Mouse (Mus musculus) stomach, embryonic 16.5 days (tissue): Measurements from ENCODE around the gene Ikzf1. TPM values are rescaled to one million over a fixed set of nuclear protein-coding genes. Genes with fewer than 3 reads are reported as not detected.

ENCODE experiments used
- ATAC-seq: fragments of 200-750 bp; cut with Nextera tagmentation; 2 replicates; pipeline ENCODE4 v1.8.0; 2017; ENCODE audit warnings: moderate number of reproducible peaks, moderate TSS enrichment; ENCODE audit not compliant: insufficient read depth, low FRiP score
- H3K27ac ChIP-seq: fragments of 300-500 bp; sonication (generic); 2 replicates; pipeline ENCODE4 v1.5.1; 2014; ENCODE audit warnings: low read length
- H3K27me3 ChIP-seq: fragments of 300-500 bp; sonication (generic); 2 replicates; pipeline ENCODE4 v1.6.1; 2014; ENCODE audit warnings: low read length, control low read depth, mixed read lengths; ENCODE audit not compliant: control insufficient read depth, insufficient read depth
- H3K36me3 ChIP-seq: fragments of 300-500 bp; sonication (generic); 2 replicates; pipeline ENCODE4 v1.6.1; 2014; ENCODE audit warnings: low read length; ENCODE audit not compliant: control insufficient read depth, insufficient read depth
- H3K4me1 ChIP-seq: fragments of 300-500 bp; sonication (generic); 2 replicates; pipeline ENCODE4 v1.6.1; 2014; ENCODE audit warnings: low read length, control low read depth, mixed read lengths; ENCODE audit not compliant: control insufficient read depth, insufficient read depth
- H3K4me2 ChIP-seq: fragments of 300-500 bp; sonication (generic); 2 replicates; pipeline ENCODE4 v1.6.1; 2014; ENCODE audit warnings: low read depth, low read length, mixed read lengths
- H3K4me3 ChIP-seq: fragments of 300-500 bp; sonication (generic); replicated peaks from 2 replicates; pipeline ENCODE4 v1.5.1; 2014; ENCODE audit warnings: mild to moderate bottlenecking, low read length
- H3K9ac ChIP-seq: fragments of 300-500 bp; sonication (generic); 2 replicates; pipeline ENCODE4 v1.6.1; 2014; ENCODE audit warnings: low read length
- H3K9me3 ChIP-seq: fragments of 300-500 bp; sonication (generic); replicated peaks from 2 replicates; pipeline ENCODE4 v1.6.1; 2016; ENCODE audit warnings: low read length, control low read depth; ENCODE audit not compliant: control insufficient read depth
- WGBS: fragments of 180-500 bp; shearing (Covaris S2); extraction: QIAGEN DNeasy Blood & Tissue Kit; methylation state at CpG from one replicate; pipeline ENCODE4 v1.1.7; 2014; 5-methylcytosine and 5-hydroxymethylcytosine counted together
- polyA plus RNA-seq: library from polyadenylated mRNA; unstranded; fragments of >200 nt; fragmentation: Nextera tagmentation; extraction: Ambion mirVana; gene quantifications from 2 replicates; pipeline ENCODE4 v1.2.1, GENCODE M21; 2015

The Ikzf1 gene
- polyA plus RNA-seq, 1 experiment from 2014 or later = 3.5 TPM

DNA sequence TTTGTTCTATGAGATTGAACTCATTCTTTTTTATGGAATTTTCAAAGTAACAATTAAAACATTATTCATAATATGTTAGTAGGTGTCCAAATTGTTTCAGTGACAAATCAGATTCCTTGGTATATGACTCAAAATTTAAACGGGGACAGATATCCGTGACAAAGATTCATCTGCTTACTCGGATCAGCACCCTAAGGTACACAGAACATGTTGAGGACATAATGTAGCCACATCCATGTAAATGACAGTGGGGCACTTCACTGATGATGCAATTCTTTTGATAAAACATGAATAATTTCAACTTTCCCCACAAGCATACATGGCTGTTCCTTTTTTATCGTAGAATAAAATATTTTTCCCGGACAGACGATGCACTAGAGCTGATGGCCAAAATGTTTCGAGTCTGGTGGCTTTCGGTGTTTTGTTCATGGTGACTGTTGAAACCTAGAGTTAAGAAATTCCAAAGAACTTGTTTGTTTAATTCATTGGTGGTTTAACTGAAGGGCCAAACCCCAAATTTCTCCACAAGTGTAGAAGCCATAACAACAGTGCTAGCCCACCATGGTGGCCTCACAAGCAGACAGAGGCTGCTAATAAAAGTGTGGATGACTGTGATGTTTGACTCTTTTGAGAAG lies 2.9 kb downstream of the Ikzf1 start:
- no peak overlapping the region for H3K9ac ChIP-seq
- H3K27ac ChIP-seq = no peak overlapping the region
- H3K4me2 ChIP-seq = no peak overlapping the region
- peaks cover 33% of the 10 kb centered on the region for H3K27me3 ChIP-seq
- ATAC-seq = no peak
- no peaks in the 10 kb centered on the region for H3K36me3 ChIP-seq
- peaks cover 6% of the 10 kb centered on the region; the same call in 1 of the 2 replicates for H3K4me1 ChIP-seq
- H3K9me3 ChIP-seq = no peaks in the 10 kb centered on the region
- H3K4me3 ChIP-seq = peak overlapping the region; percentile 4; the same call in 1 of the 2 replicates
- 86% methylated on average over 8 of the region's 8 CpGs for WGBS

DNA sequence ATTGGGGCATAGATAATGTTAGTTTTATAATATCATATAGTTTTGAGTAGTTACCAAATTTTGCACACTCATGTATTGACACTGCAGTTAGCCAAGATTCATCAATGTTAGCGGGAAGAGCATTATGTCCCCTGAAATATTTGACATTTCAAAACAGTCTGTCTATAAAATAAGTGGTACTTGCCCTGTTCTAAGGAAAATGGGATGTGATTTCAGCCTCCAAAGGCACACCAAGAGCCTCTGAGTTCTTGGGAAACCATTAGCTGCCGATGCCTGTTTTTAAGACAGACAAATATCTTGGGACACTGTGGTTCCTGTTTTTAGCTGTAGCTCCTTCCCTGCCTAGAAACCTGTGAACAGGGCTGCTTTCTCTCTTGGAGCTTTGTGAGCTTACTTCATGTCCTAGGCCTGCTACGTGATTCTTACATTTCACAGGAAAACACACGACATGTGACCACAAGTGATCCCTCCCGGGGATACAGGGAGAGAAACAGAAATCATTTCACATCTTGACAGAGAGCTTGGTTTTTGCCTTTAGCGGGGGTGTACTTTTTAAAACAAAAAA lies 4.0 kb downstream of the Ikzf1 start:
- no peaks in the 10 kb centered on the region for H3K9me3 ChIP-seq
- peak overlapping the region; percentile 5; the same call in 1 of the 2 replicates for H3K4me2 ChIP-seq
- ATAC-seq = no peak
- no peak overlapping the region for H3K27ac ChIP-seq
- H3K36me3 ChIP-seq = no peaks in the 10 kb centered on the region
- H3K27me3 ChIP-seq = peaks cover 31% of the 10 kb centered on the region
- H3K4me1 ChIP-seq = peaks cover 6% of the 10 kb centered on the region; the same call in 1 of the 2 replicates
- 69% methylated on average over 6 of the region's 6 CpGs for WGBS
- no peak overlapping the region for H3K9ac ChIP-seq
- no peak overlapping the region for H3K4me3 ChIP-seq

DNA sequence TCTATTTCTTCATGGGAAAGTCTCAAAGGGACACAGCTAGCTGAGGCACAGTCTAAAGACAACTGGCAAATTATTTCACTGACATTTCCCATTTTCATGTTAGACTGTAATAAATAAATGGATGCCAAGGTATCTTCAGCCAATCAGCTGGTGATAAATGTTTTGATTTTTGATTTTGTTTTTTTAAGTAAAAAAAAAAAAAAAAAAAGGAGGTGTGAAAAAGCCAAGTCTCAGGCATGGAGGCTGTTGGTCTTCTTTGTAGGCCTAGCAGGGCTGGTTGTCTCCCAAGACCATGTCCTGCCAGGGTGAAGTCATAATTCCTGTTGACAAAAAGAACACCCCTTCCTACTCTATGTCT lies 4.9 kb downstream of the Ikzf1 start:
- H3K4me1 ChIP-seq = peaks cover 6% of the 10 kb centered on the region; the same call in 1 of the 2 replicates
- H3K4me2 ChIP-seq = no peak overlapping the region
- ATAC-seq = no peak
- peaks cover 24% of the 10 kb centered on the region for H3K27me3 ChIP-seq
- H3K36me3 ChIP-seq = no peaks in the 10 kb centered on the region
- no peak overlapping the region for H3K4me3 ChIP-seq
- H3K9ac ChIP-seq = no peak overlapping the region
- no peaks in the 10 kb centered on the region for H3K9me3 ChIP-seq
- H3K27ac ChIP-seq = no peak overlapping the region

DNA sequence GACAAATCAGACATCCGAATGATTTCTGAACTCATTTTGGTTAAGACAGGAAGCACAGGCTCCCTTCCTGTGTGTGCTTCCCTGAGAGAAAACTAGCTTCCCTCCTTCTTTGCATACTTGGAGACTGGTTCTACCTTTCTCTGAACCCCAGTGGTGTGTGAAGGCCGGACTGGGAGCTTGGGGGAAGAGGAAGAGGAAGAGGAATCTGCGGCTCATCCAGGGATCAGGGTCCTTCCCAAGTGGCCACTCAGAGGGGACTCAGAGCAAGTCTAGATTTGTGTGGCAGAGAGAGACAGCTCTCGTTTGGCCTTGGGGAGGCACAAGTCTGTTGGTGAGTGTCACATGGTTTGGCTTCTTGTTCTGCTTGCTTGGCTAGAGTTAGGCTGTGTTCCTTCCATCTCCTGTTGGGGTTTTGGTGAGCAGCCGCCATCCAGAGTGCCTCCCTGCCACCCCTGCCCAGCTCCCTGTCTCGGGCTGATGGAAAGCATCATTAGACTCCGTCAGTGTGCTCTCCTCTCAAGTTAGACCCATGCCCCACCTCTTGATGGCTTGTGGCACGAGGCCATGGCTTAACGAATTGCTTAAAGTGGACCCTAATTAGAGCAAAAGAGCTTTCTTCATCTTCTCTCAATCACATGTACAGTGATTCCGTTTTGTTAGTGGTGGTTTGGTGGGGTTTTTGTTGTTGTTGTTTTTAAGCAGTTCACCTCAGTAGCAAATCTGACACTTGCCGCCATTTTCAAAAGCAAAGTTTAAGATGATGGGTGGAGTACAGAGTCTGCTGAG lies 5.4 kb downstream of the Ikzf1 start:
- Histone ChIP-seq H3K27ac (no peak overlapping the region), H3K4me1 (peaks cover 4% of the 10 kb centered on the region; the same call in 1 of the 2 replicates), H3K36me3 (no peaks in the 10 kb centered on the region), H3K4me3 (no peak overlapping the region), H3K9ac (no peak overlapping the region), H3K4me2 (no peak overlapping the region), H3K27me3 (peaks cover 18% of the 10 kb centered on the region), H3K9me3 (no peaks in the 10 kb centered on the region)
- 75% methylated on average over 11 of the region's 11 CpGs for WGBS
- ATAC-seq = no peak

DNA sequence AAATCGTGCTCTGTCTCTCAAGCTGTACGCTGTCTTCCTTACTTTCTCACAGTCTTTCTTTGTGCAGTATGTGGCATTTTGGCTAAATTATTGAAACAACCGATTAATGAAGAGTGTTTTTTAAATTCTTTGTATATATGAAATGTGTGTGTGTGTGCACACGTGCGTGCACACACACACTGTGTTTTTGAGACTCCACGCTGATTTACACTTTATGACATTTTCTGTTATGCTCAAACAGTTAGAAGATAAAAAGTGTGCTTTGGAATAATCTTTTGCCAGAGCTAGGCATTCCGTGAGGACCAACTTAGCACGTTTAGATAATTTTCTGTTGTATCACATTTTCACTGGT lies 6.0 kb downstream of the Ikzf1 start:
- Histone ChIP-seq H3K4me3 (no peak overlapping the region), H3K36me3 (no peaks in the 10 kb centered on the region), H3K9me3 (no peaks in the 10 kb centered on the region), H3K27ac (no peak overlapping the region), H3K4me2 (no peak overlapping the region), H3K9ac (no peak overlapping the region), H3K4me1 (0 out of 2 replicates have a peak, but pooled peaks cover 3% of the 10 kb centered on the region), H3K27me3 (peaks cover 12% of the 10 kb centered on the region)
- no peak for ATAC-seq
- 87% methylated on average over 8 of the region's 8 CpGs for whole genome bisulfite sequencing

DNA sequence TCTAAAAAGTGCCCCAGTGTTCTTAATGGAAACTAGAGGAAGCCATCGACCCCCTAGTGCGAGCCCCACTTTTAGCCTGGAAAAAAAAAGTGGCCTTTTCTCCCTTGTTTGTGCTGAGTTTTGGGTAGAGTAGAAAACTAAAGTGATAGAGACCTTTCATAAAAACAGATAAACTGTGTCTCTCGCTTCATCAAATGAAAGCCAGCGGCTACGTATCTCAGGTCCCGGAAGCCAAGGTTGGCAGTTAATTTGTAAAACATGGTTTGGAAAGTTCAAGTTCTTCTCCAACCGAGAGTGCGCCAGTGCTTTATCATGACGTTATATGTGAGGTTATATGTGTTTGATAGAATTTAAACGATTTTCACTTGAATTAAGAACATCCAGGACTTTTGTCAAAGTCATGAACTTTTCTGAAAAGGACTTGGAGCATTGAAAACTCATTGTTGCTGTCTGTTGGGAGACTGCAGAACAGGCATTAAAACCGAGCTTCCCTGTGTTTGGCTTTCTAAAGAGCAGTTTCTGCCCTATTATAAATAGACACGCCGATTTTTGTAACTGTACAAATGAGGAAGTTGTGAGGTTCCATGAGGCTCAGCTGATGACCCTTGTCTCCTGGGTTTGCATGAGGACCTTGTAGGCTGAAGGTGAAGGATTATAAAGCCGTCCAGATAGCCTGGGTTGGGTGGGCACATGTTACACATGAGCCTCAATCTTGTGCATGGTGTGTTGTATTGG lies 6.7 kb downstream of the Ikzf1 start:
- 77% methylated on average over 14 of the region's 14 CpGs for WGBS
- ATAC-seq = no peak
- H3K36me3 ChIP-seq = no peaks in the 10 kb centered on the region
- H3K4me2 ChIP-seq = no peak overlapping the region
- H3K27ac ChIP-seq = no peak overlapping the region
- H3K9ac ChIP-seq = no peak overlapping the region
- H3K4me1 ChIP-seq = no peaks in the 10 kb centered on the region
- H3K9me3 ChIP-seq = no peaks in the 10 kb centered on the region
- no peak overlapping the region for H3K4me3 ChIP-seq
- H3K27me3 ChIP-seq = peaks cover 8% of the 10 kb centered on the region

DNA sequence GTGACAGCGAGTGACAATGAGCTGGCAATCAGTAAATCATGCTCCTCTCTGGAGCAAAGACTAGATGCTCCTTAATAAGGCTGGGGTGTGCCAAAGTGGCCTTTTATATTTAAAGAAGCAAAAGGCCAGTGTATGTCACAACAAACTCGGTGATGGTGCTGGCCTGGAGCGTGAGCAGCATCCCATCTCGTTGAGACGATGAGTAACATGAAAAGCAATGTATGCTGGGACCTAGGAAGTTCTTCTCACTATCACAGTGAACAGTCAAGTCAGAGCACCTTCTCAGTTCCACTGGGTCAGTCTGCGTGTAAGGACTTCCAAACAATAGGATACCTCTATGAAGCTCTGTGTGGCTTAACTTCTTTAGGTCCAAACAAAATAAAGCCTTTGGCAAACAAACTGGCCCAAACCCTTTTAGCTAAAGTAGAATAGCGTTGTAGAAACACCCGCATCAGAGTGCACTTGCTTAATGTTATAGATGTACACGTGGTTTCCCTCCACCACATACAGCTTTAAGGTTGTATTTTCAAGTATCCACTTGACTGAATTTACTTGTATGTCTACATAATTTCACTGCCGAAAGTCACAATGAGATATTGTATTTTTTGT lies 7.9 kb downstream of the Ikzf1 start:
- H3K4me2 ChIP-seq = no peak overlapping the region
- 81% methylated on average over 10 of the region's 10 CpGs for WGBS
- no peak for ATAC-seq
- peaks cover 5% of the 10 kb centered on the region for H3K27me3 ChIP-seq
- no peak overlapping the region for H3K4me3 ChIP-seq
- no peaks in the 10 kb centered on the region for H3K9me3 ChIP-seq
- H3K4me1 ChIP-seq = no peaks in the 10 kb centered on the region
- H3K36me3 ChIP-seq = no peaks in the 10 kb centered on the region
- no peak overlapping the region for H3K27ac ChIP-seq
- no peak overlapping the region for H3K9ac ChIP-seq

DNA sequence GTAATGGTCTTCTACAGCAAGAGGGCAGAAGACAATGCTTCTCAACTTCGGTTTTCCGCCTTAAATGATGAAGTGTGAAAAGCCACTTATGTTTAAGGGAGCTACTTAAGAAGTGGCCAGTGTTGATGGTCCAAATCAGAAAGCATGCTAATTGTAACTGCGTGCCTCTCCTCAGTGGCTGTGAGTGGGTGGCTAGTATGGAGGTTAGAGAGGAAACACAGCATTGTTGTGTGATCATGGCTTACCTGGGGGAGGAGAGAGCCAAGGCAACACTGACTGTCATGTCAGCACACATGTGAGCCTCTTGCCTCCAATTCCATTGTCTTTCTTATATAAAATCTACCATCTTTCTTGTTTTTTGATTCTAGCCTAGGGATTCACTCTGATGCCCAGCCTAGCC lies 8.6 kb downstream of the Ikzf1 start:
- H3K36me3 ChIP-seq = no peaks in the 10 kb centered on the region
- no peak for ATAC-seq
- no peak overlapping the region for H3K4me3 ChIP-seq
- no peak overlapping the region for H3K4me2 ChIP-seq
- H3K27me3 ChIP-seq = no peaks in the 10 kb centered on the region
- H3K9ac ChIP-seq = no peak overlapping the region
- H3K4me1 ChIP-seq = no peaks in the 10 kb centered on the region
- WGBS = 88% methylated on average over 3 of the region's 3 CpGs
- no peaks in the 10 kb centered on the region for H3K9me3 ChIP-seq
- no peak overlapping the region for H3K27ac ChIP-seq
